ENCODE assay signal across 26 mouse cellular contexts in genomic region chr7:27381560-27381959, GRCm38 (mm10). TPM values are rescaled to one million over a fixed set of nuclear protein-coding genes. Genes with fewer than 3 reads are reported as not detected.
DNase-seq lines count a peak whose midpoint lies in the region; ATAC-seq and TF ChIP-seq lines count a peak whose summit lies in the region.
"Had no signal": no experiment of that assay in that cellular context is flagged by ENCODE, and none has a peak within 500 bp of the region (broad histone marks: within the 10 kb centered on the region; RNA-seq: fewer than 3 reads in every experiment).

No protein-coding gene starts in this region.

- no peak for TF ChIP-seq POLR2A in ES-Bruce4 (IDR thresholded peaks at IDR 0.05; ENCODE audit: insufficient read depth, low read length)

- WGBS in intestine, embryonic 15.5 days, result 56% methylated on average over 4 of the region's 4 CpGs

- peaks cover 5% of the 10 kb centered on the region for H3K4me1 ChIP-seq in ES-Bruce4 (ENCODE audit: control insufficient read depth, insufficient read depth, low read length)
- H3K4me1 ChIP-seq in ES-E14 (ENCODE audit: control insufficient read depth in 2 of 2, insufficient read depth in 2 of 2, low read length in 2 of 2, poor library complexity in 1 of 2), result peaks cover 8 to 28% of the 10 kb centered on the region in 2 experiments; a peak in 3 of 4 replicates
- peaks cover 5% of the 10 kb centered on the region for H3K4me1 ChIP-seq in intestine, embryonic 15.5 days (replicated peaks)

- H3K27ac ChIP-seq in ES-Bruce4 (ENCODE audit: insufficient read depth, low read length) (peak overlapping the region; percentile 92), ES-E14 (ENCODE audit: insufficient read depth, low read depth, low read length, poor library complexity, severe bottlenecking) (peak overlapping the region; percentile 93)
- H3K27ac ChIP-seq in intestine, embryonic 15.5 days, result no peak overlapping the region

- intact Hi-C loops in left cerebral cortex, postnatal 36 days (cut with DNase I), result loop anchor here (5.0 kb wide), 1 partner anchor 44 kb away; the partner anchor contains the start of gene Ltbp4

- DNase-seq in ES-CJ7 (ENCODE audit: low read depth, low spot score) (peak; percentile 47), ES-E14 (ENCODE audit: low read depth, low spot score) (no peak)
- DNase-seq in left cerebral cortex, postnatal 36 days (ENCODE audit: low spot score in 2 of 2), result no peak
- no peak for DNase-seq in thymus, postnatal 25 days
- DNase-seq: adrenal gland, adult 2 months; adrenal gland, adult 8-10 months; adrenal gland, postnatal 10 days; adrenal gland, postnatal 14 days; adrenal gland, postnatal 25 days; adrenal gland, postnatal 36 days; B cell, adult 2 months; cerebellum, adult 11 months; cerebellum, adult 11-12 months; cerebellum, adult 18-20 months; cerebellum, adult 2 months; cerebellum, adult 8-10 months; cerebellum, adult 9-10 months had no signal

- TF ChIP-seq CTCF in ES-Bruce4 (IDR thresholded peaks at IDR 0.05; ENCODE audit: low read depth, low read length), result no peak

- TF ChIP-seq EP300 in ES-Bruce4 (IDR thresholded peaks at IDR 0.05; ENCODE audit: insufficient read depth, low read depth, low read length), result peak; percentile 93

- H3K9me3 ChIP-seq in ES-Bruce4 (replicated peaks; ENCODE audit: control insufficient read depth, insufficient read depth, low read length, poor library complexity, severe bottlenecking) (no peaks in the 10 kb centered on the region), ES-E14 (ENCODE audit: control insufficient read depth, insufficient read depth, low read depth, low read length) (no peaks in the 10 kb centered on the region)
- H3K9me3 ChIP-seq in intestine, embryonic 15.5 days, result no peaks in the 10 kb centered on the region
- H3K9me3 ChIP-seq: G1E had no signal

- in situ Hi-C loops in ES-E14 (cut with MboI; ENCODE audit: low sequenced_read_pairs in 2 of 2, unreplicated experiment in 2 of 2), result no loop called here

- H3K4me3 ChIP-seq in ES-Bruce4 (ENCODE audit: low read depth, low read length), result no peak overlapping the region
- H3K4me3 ChIP-seq in ES-E14 (ENCODE audit: insufficient read depth in 1 of 2, low read depth in 1 of 2, low read length in 2 of 2, poor library complexity in 1 of 2, severe bottlenecking in 1 of 2), result no peak overlapping the region
- no peak overlapping the region for H3K4me3 ChIP-seq in intestine, embryonic 15.5 days (replicated peaks)

- ATAC-seq in intestine, embryonic 15.5 days, result no peak
- ATAC-seq: activated CD4-positive, CD25-positive, alpha-beta regulatory T cell, adult 4 months; CD4-positive, CD25-positive, alpha-beta regulatory T cell, adult 4 months; Patski had no signal

- no peak overlapping the region for H3K4me2 ChIP-seq in intestine, embryonic 15.5 days (replicated peaks)

- H3K36me3 ChIP-seq in ES-Bruce4 (ENCODE audit: control insufficient read depth, insufficient read depth, low read length, poor library complexity, severe bottlenecking), result no peaks in the 10 kb centered on the region
- H3K36me3 ChIP-seq in ES-E14 (ENCODE audit: control insufficient read depth, insufficient read depth, low read length, poor library complexity, severe bottlenecking), result no peaks in the 10 kb centered on the region; the same call in 1 of the 2 replicates
- H3K36me3 ChIP-seq in intestine, embryonic 15.5 days, result no peaks in the 10 kb centered on the region
- H3K36me3 ChIP-seq: G1E had no signal

- H3K27me3 ChIP-seq in ES-Bruce4 (ENCODE audit: control insufficient read depth, insufficient read depth, low read length, poor library complexity, severe bottlenecking), result no peaks in the 10 kb centered on the region
- peaks cover 15% of the 10 kb centered on the region for H3K27me3 ChIP-seq in intestine, embryonic 15.5 days (replicated peaks)

- H3K9ac ChIP-seq in ES-Bruce4 (ENCODE audit: low read depth, poor library complexity, severe bottlenecking) (peak overlapping the region; percentile 36), ES-E14 (ENCODE audit: insufficient read depth, low read depth, low read length, poor library complexity, severe bottlenecking) (no peak overlapping the region)
- H3K9ac ChIP-seq in intestine, embryonic 15.5 days, result no peak overlapping the region

TF ChIP-seq in ES-E14, 5 proteins besides CTCF, POLR2A, EP300 and RAD21:
- TF ChIP-seq MAFK (IDR thresholded peaks at IDR 0.05; ENCODE audit: insufficient read depth, low read depth, low read length) (no peak), ZNF384 (IDR thresholded peaks at IDR 0.05; ENCODE audit: low read depth, low read length) (no peak), ZC3H11A (IDR thresholded peaks at IDR 0.05; ENCODE audit: borderline replicate concordance, low read depth, low read length) (no peak), HCFC1 (IDR thresholded peaks at IDR 0.05; ENCODE audit: borderline replicate concordance, insufficient read depth, low read length) (no peak), CHD2 (IDR thresholded peaks at IDR 0.05; ENCODE audit: low read depth, low read length) (no peak)

RNA-seq across cellular contexts. Expression of gene Gm20479, which starts 24.3 kb away (rescaled TPM):
- polyA plus RNA-seq in ES-Bruce4 (2011; ENCODE audit: insufficient read depth, insufficient read length, low read depth, missing spikeins), result 15.8 and 17.1 TPM in 2 replicates
- total RNA-seq in ES-E14 (2012; rRNA removed), result 1.4 and 1.5 TPM in 2 replicates
- 1.8 TPM in 1 of 2 replicates, not detected in the other for polyA plus RNA-seq in intestine, embryonic 15.5 days (2015; fragmentation: Nextera tagmentation; extraction: Ambion mirVana)
- not detected for total RNA-seq in left cerebral cortex, postnatal 36 days (2021)
- total RNA-seq: G1E, MEL had no signal
- polyA plus RNA-seq: brain, embryonic 14.5 days; C2C12; CD4-positive, CD25-positive, alpha-beta regulatory T cell, adult 4 months; cerebellum, adult 2 months had no signal

RNA-seq across cellular contexts. Expression of gene Shkbp1, which starts 25.7 kb away (rescaled TPM):
- 43.6 and 44.5 TPM in 2 replicates for polyA plus RNA-seq in ES-Bruce4 (2011; ENCODE audit: insufficient read depth, insufficient read length, low read depth, missing spikeins)
- 28.8 and 45.5 TPM in 2 replicates for total RNA-seq in ES-E14 (2012; rRNA removed)
- polyA plus RNA-seq in intestine, embryonic 15.5 days (2015; fragmentation: Nextera tagmentation; extraction: Ambion mirVana), result 35.0 and 35.5 TPM in 2 replicates
- total RNA-seq in left cerebral cortex, postnatal 36 days (2021), result 10 to 100 TPM; 12.4 to 35.7 TPM

RNA-seq across cellular contexts. Expression of gene Ltbp4, which starts 44.1 kb away (rescaled TPM):
- polyA plus RNA-seq in ES-Bruce4 (2011; ENCODE audit: insufficient read depth, insufficient read length, low read depth, missing spikeins), result 66.8 and 72.5 TPM in 2 replicates
- 65.8 and 114 TPM in 2 replicates for total RNA-seq in ES-E14 (2012; rRNA removed)
- polyA plus RNA-seq in intestine, embryonic 15.5 days (2015; fragmentation: Nextera tagmentation; extraction: Ambion mirVana), result 75.9 and 92.8 TPM in 2 replicates
- total RNA-seq in left cerebral cortex, postnatal 36 days (2021), result 10 to 100 TPM; 36.3 to 50.7 TPM
